Mouse (Mus musculus) ES-Bruce4 (cell line): ENCODE data around the gene Wfdc15b. TPM values are rescaled to one million over a fixed set of nuclear protein-coding genes. Genes with fewer than 3 reads are reported as not detected.
"Not testable (repeated sequence)": the region's sequence is repeated elsewhere in the genome, so short reads cannot be mapped to it uniquely, and the experiment has no call there.

ENCODE experiments used
- H3K27ac ChIP-seq: 2 replicates; pipeline ENCODE4 v1.5.1; 2012; ENCODE audit warnings: low read length, inconsistent platforms; ENCODE audit not compliant: insufficient read depth
- H3K27me3 ChIP-seq: 2 replicates; pipeline ENCODE4 v1.6.1; 2012; ENCODE audit warnings: mild to moderate bottlenecking, low read length, inconsistent platforms; ENCODE audit not compliant: control insufficient read depth, poor library complexity, insufficient read depth, severe bottlenecking
- H3K36me3 ChIP-seq: 2 replicates; pipeline ENCODE4 v1.6.1; 2012; ENCODE audit warnings: inconsistent platforms, mild to moderate bottlenecking, low read length, moderate library complexity; ENCODE audit not compliant: control insufficient read depth, poor library complexity, insufficient read depth, severe bottlenecking
- H3K4me1 ChIP-seq: one replicate; pipeline ENCODE4 v1.8.1; 2011; ENCODE audit warnings: low read length; ENCODE audit not compliant: control insufficient read depth, insufficient read depth
- H3K4me3 ChIP-seq: 2 replicates; pipeline ENCODE4 v1.5.1; 2011; ENCODE audit warnings: low read depth, mild to moderate bottlenecking, low read length
- H3K9ac ChIP-seq: 2 replicates; pipeline ENCODE4 v1.6.1; 2012; ENCODE audit warnings: low read depth, mild to moderate bottlenecking, inconsistent platforms; ENCODE audit not compliant: poor library complexity, severe bottlenecking
- H3K9me3 ChIP-seq: replicated peaks from 2 replicates; pipeline ENCODE4 v1.6.1; 2012; ENCODE audit warnings: mild to moderate bottlenecking, low read length, inconsistent platforms; ENCODE audit not compliant: control insufficient read depth, poor library complexity, insufficient read depth, severe bottlenecking
- CTCF ChIP-seq: IDR thresholded peaks from one replicate; pipeline ENCODE4 v1.8.1; 2011; ENCODE audit warnings: low read depth, low read length
- EP300 ChIP-seq: IDR thresholded peaks from 2 replicates; pipeline ENCODE4 v1.6.1; 2011; ENCODE audit warnings: low read depth, low read length; ENCODE audit not compliant: insufficient read depth
- POLR2A ChIP-seq: IDR thresholded peaks from one replicate; pipeline ENCODE4 v1.8.1; 2011; ENCODE audit warnings: low read length; ENCODE audit not compliant: insufficient read depth
- polyA plus RNA-seq: library from polyadenylated mRNA; stranded (reverse); fragments of >200 nt; gene quantifications from 2 replicates; pipeline ENCODE4 v1.2.4, GENCODE M21; 2011; ENCODE audit warnings: low read depth; ENCODE audit not compliant: missing spikeins, insufficient read depth, insufficient read length

The Wfdc15b gene
- not detected in 2 replicates for polyA plus RNA-seq

GRCm38 (mm10) chr2:164221522-164221921, at the start of gene Wfdc15b:
TSS of gene Wfdc15b (minus strand) at chr2:164221660.
- TF ChIP-seq POLR2A: no peak
- no peaks in the 10 kb centered on the region for H3K4me1 ChIP-seq
- no peaks in the 10 kb centered on the region for H3K36me3 ChIP-seq
- H3K9me3 ChIP-seq: no peaks in the 10 kb centered on the region
- no peak within 1 kb of the TSS for H3K9ac ChIP-seq
- H3K27me3 ChIP-seq: no peaks in the 10 kb centered on the region
- no peak within 1 kb of the TSS for H3K4me3 ChIP-seq
- no peak within 1 kb of the TSS for H3K27ac ChIP-seq

- not testable (repeated sequence) for H3K27me3 ChIP-seq
Observed at GRCm38 (mm10) chr2:164256540-164256939, 35.1 kb upstream of the Wfdc15b start, which contains the start of gene Svs3b. TSS of gene Svs3b (minus strand) at chr2:164256640.

GRCm38 (mm10) chr2:164238366-164238765, 16.9 kb upstream of the Wfdc15b start, which contains the start of gene Svs2:
TSS of gene Svs2 (minus strand) at chr2:164238466.
- Histone ChIP-seq H3K9ac (no peak within 1 kb of the TSS), H3K27ac (no peak within 1 kb of the TSS), H3K4me1 (no peaks in the 10 kb centered on the region), H3K27me3 (no peaks in the 10 kb centered on the region), H3K36me3 (no peaks in the 10 kb centered on the region), H3K4me3 (no peak within 1 kb of the TSS), H3K9me3 (no peaks in the 10 kb centered on the region)
- TF ChIP-seq CTCF (no peak), EP300 (no peak), POLR2A (no peak)

More at GRCm38 (mm10) chr2:164256540-164256939, 35.1 kb upstream of the Wfdc15b start, which contains the start of gene Svs3b:
- H3K4me3 ChIP-seq, H3K36me3 ChIP-seq, H3K27ac ChIP-seq, H3K4me1 ChIP-seq, H3K9ac ChIP-seq, H3K9me3 ChIP-seq: not testable (repeated sequence)

DNA sequence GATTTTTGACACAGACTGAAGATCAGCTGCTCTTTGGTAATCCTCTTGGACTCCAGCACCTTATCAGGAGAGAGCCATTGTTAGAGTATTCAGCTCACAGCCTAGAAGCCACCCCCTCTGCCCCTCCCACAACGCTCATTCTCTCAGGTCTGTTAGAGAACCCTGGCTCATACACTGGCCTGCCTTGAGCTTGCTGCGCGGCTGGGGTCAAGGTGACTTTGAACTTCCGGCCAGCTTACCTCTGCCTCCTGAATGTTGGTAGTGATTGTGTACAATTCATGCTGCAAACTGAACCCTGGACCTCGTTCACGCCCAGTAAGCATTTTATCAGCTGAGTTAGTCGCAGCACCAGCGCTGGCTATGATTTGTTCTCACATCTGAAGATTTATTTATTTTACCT, 11.2 kb upstream of the Wfdc15b start:
- H3K27me3 ChIP-seq: no peaks in the 10 kb centered on the region
- no peak for TF ChIP-seq POLR2A
- TF ChIP-seq CTCF: no peak
- no peak for TF ChIP-seq EP300
- H3K9me3 ChIP-seq: no peaks in the 10 kb centered on the region
- no peak overlapping the region for H3K9ac ChIP-seq
- no peaks in the 10 kb centered on the region for H3K36me3 ChIP-seq
- no peak overlapping the region for H3K4me3 ChIP-seq
- H3K4me1 ChIP-seq: no peaks in the 10 kb centered on the region
- no peak overlapping the region for H3K27ac ChIP-seq

DNA sequence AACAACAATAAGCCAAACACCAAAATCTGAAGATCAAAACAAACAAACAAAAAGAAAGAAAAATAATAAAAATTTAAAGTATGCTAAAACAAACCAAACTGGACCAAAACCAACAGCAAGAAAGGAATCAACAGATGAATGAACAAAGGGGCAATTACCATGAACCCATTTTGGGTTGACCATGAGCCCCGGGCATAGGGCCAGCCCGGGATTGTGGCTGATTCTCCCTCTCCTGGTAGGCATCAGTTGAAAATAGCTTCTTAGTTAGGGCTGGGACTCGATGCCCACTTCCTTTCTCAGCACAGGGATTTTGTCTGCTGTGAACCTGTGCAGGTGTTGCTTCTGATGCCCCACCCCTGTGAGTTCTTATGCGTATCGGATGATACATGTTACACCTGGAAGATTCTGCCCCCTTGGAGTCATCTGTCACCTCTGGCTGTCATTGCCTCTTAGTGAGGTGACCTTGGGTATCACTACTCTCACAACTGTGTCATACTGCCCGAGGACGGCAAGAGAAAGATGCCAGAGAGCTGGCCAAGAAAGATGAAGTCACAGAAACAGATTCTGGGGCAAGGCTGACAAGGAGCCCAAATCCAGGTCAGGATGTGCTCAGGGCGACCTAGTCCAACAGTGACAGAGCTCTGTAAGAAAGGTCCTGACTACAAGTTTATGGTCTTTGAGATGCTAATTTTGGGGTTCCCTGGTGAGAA, 7.1 kb upstream of the Wfdc15b start:
- H3K36me3 ChIP-seq: no peaks in the 10 kb centered on the region
- H3K27ac ChIP-seq: no peak overlapping the region
- no peaks in the 10 kb centered on the region for H3K9me3 ChIP-seq
- H3K4me1 ChIP-seq: no peaks in the 10 kb centered on the region
- no peak overlapping the region for H3K9ac ChIP-seq
- no peaks in the 10 kb centered on the region for H3K27me3 ChIP-seq
- no peak for TF ChIP-seq CTCF
- H3K4me3 ChIP-seq: no peak overlapping the region

- Histone ChIP-seq H3K9ac (no peak overlapping the region), H3K27me3 (no peaks in the 10 kb centered on the region), H3K9me3 (no peaks in the 10 kb centered on the region), H3K27ac (no peak overlapping the region), H3K4me3 (no peak overlapping the region), H3K36me3 (no peaks in the 10 kb centered on the region), H3K4me1 (no peaks in the 10 kb centered on the region)
- TF ChIP-seq EP300 (no peak), POLR2A (no peak), CTCF (no peak)
Observed at GRCm38 (mm10) chr2:164219295-164219694, 2.2 kb downstream of the Wfdc15b start.
